Mouse (Mus musculus) myocyte (in vitro differentiated cells): ENCODE measurements around the gene H2afy. TPM values are rescaled to one million over a fixed set of nuclear protein-coding genes. Genes with fewer than 3 reads are reported as not detected.

Experiments used
- H3K27me3 ChIP-seq: one replicate; pipeline ENCODE4 v1.6.1; 2011; ENCODE audit not compliant: control insufficient read depth, insufficient read depth, insufficient read length
- H3K36me3 ChIP-seq: one replicate; pipeline ENCODE4 v1.6.1; 2011; ENCODE audit not compliant: control insufficient read depth, insufficient read depth
- H3K4me2 ChIP-seq: one replicate; pipeline ENCODE4 v1.6.1; 2011; ENCODE audit warnings: low read depth, control low read depth
- H3K4me3 ChIP-seq: one replicate; pipeline ENCODE4 v1.5.1; 2011; ENCODE audit warnings: mild to moderate bottlenecking, control low read depth, moderate library complexity
- H3K79me2 ChIP-seq: one replicate; pipeline ENCODE4 v1.6.1; 2011; ENCODE audit not compliant: control insufficient read depth, insufficient read depth
- H3ac ChIP-seq: one replicate; pipeline ENCODE4 v1.6.1; 2011; ENCODE audit not compliant: control insufficient read depth, insufficient read length
- CEBPB ChIP-seq: IDR thresholded peaks from 2 replicates; pipeline ENCODE4 v1.6.1; 2011; ENCODE audit warnings: mild to moderate bottlenecking, moderate library complexity; ENCODE audit not compliant: poor library complexity, insufficient read depth, severe bottlenecking
- E2F4 ChIP-seq: IDR thresholded peaks from one replicate; pipeline ENCODE4 v1.6.1; 2011; ENCODE audit warnings: mild to moderate bottlenecking, control low read depth, moderate library complexity; ENCODE audit not compliant: insufficient read depth
- MAX ChIP-seq: IDR thresholded peaks from one replicate; pipeline ENCODE4 v1.6.1; 2011; ENCODE audit warnings: low read depth, mild to moderate bottlenecking, control low read depth
- MYOD1 ChIP-seq, 3 experiments: IDR thresholded peaks; one replicate each; pipeline ENCODE4 v1.6.1; 2011; ENCODE audit warnings: control low read depth in 2 of 3, low read depth in 2 of 3, mild to moderate bottlenecking in 2 of 3, moderate library complexity in 1 of 3; ENCODE audit not compliant: insufficient read length in 2 of 3, control insufficient read depth in 1 of 3
- MYOG ChIP-seq, 3 experiments: IDR thresholded peaks; one replicate each; pipeline ENCODE4 v1.6.1; 2011; ENCODE audit warnings: control low read depth in 2 of 3, low read depth in 2 of 3, mild to moderate bottlenecking in 2 of 3; ENCODE audit not compliant: insufficient read length in 2 of 3, control insufficient read depth in 1 of 3, insufficient read depth in 1 of 3
- POLR2A ChIP-seq: IDR thresholded peaks from one replicate; pipeline ENCODE4 v1.6.1; 2011; ENCODE audit warnings: low read depth, mild to moderate bottlenecking, control low read depth, moderate library complexity; ENCODE audit not compliant: insufficient read length
- POLR2AphosphoS2 ChIP-seq: IDR thresholded peaks from one replicate; pipeline ENCODE4 v1.6.1; 2011; ENCODE audit warnings: low read depth, control low read depth; ENCODE audit not compliant: insufficient read length
- REST ChIP-seq: IDR thresholded peaks from one replicate; pipeline ENCODE4 v1.6.1; 2011; ENCODE audit warnings: mild to moderate bottlenecking, control low read depth, moderate library complexity; ENCODE audit not compliant: insufficient read depth, insufficient read length
- SRF ChIP-seq: IDR thresholded peaks from one replicate; pipeline ENCODE4 v1.6.1; 2011; ENCODE audit warnings: low read depth; ENCODE audit not compliant: control insufficient read depth, insufficient read length
- TCF12 ChIP-seq: IDR thresholded peaks from one replicate; pipeline ENCODE4 v1.6.1; 2011; ENCODE audit warnings: mild to moderate bottlenecking, control low read depth; ENCODE audit not compliant: poor library complexity, insufficient read depth, severe bottlenecking
- TCF3 ChIP-seq: IDR thresholded peaks from one replicate; pipeline ENCODE4 v1.6.1; 2011; ENCODE audit warnings: low read depth, control low read depth; ENCODE audit not compliant: insufficient read length
- USF1 ChIP-seq: IDR thresholded peaks from one replicate; pipeline ENCODE4 v1.6.1; 2011; ENCODE audit warnings: low read depth, mild to moderate bottlenecking, control low read depth, moderate library complexity
- polyA plus RNA-seq: library from polyadenylated mRNA; unstranded; fragments of >200 nt; fragmentation: generic; extraction: Trizol; gene quantifications from one replicate; pipeline ENCODE4 v1.2.1, GENCODE M21; 2012; ENCODE audit warnings: missing spikeins

The H2afy gene
- 62.8 TPM for polyA plus RNA-seq

DNA sequence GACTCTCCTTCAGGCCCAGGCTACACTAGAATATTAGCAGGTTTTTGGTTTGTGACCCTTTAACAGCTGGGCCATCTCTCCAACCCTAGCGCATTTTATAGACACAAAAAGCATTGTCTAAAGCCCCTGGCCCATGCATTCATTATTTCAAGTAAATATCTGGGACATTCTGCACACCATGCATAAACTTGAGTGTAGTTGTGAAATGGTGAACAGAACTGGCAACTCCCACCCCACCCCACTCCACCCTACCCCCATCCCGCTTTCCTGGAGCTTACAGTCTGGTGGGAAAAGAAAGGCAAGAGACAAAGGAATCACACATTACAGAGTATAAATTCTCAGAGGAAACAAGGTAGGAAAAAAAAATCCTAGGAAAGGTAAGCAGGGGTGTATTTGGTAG, at the start of gene H2afy:
Gene H2afy (minus strand): TSS at position 162 of the 400 bp plus-strand sequence.
- Histone ChIP-seq H3K36me3 (peaks cover 6% of the 10 kb centered on the region), H3K4me2 (peak within 1 kb of the TSS; percentile 97), H3K4me3 (peak within 1 kb of the TSS; percentile 38), H3K79me2 (peaks cover 45% of the 10 kb centered on the region), H3K27me3 (no peaks in the 10 kb centered on the region), H3ac (peak within 1 kb of the TSS; percentile 84)
- no peak for TF ChIP-seq TCF12
- no peak for TF ChIP-seq SRF
- TF ChIP-seq REST, result no peak
- TF ChIP-seq MAX, result no peak
- no peak for TF ChIP-seq MYOD1 (IDR thresholded peaks at IDR 0.05; ENCODE audit: control insufficient read depth in 1 of 3, insufficient read length in 2 of 3, low read depth in 2 of 3)
- no peak for TF ChIP-seq E2F4
- no peak for TF ChIP-seq TCF3
- no peak for TF ChIP-seq MYOG (IDR thresholded peaks at IDR 0.05; ENCODE audit: control insufficient read depth in 1 of 3, insufficient read depth in 1 of 3, insufficient read length in 2 of 3, low read depth in 2 of 3)
- TF ChIP-seq USF1, result no peak
- no peak for TF ChIP-seq POLR2AphosphoS2
- TF ChIP-seq POLR2A, result no peak
- no peak for TF ChIP-seq CEBPB

DNA sequence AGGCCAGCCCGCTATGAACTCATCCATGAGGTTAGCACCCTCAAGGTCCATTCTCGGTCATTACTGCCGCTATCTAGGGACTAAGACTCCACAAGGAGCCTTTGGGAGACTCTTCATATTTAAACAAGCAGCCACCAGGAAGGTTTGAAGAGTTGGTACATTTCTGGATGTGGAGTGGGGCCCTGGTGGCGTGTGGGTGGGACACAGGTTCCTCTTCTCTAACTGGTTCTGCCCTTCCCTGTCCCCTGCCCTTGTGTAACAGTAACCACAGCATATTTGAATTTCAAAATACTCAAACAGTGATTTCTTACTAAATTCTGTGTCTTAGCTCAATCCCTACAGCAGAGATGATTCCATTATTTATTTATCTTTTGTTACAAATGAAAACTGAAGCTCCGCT, 47.5 kb upstream of the H2afy start:
- H3ac ChIP-seq, result no peak overlapping the region
- H3K79me2 ChIP-seq, result no peaks in the 10 kb centered on the region
- no peaks in the 10 kb centered on the region for H3K27me3 ChIP-seq
- H3K4me2 ChIP-seq, result no peak overlapping the region
- H3K4me3 ChIP-seq, result no peak overlapping the region
- TF ChIP-seq POLR2AphosphoS2 (no peak), USF1 (no peak), REST (no peak), TCF12 (no peak), SRF (no peak), MYOG (IDR thresholded peaks at IDR 0.05; ENCODE audit: control insufficient read depth in 1 of 3, insufficient read depth in 1 of 3, insufficient read length in 2 of 3, low read depth in 2 of 3) (no peak), CEBPB (no peak), MYOD1 (IDR thresholded peaks at IDR 0.05; ENCODE audit: control insufficient read depth in 1 of 3, insufficient read length in 2 of 3, low read depth in 2 of 3) (no peak), MAX (no peak), POLR2A (no peak), E2F4 (no peak), TCF3 (no peak)
- H3K36me3 ChIP-seq, result no peaks in the 10 kb centered on the region

DNA sequence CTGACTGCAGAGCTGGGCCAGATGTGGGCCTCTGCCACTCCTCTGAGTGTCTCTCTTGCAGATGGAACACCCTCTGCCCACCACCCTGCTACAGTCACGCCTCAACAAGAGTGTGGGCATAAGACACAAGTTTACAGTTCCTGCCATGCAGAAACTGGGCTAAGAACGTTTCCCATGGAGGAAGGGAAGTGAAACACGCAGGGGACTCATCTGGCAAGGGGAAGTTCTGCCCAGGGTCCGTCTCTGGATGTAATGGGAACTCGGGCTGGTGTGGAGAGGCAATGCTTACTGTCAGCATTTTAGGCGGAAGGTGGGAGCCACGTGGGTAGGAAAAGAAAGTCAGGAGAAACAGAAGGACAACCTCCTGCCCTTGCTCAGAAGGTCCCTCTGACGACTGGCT, 45.3 kb upstream of the H2afy start:
- H3K36me3 ChIP-seq, result no peaks in the 10 kb centered on the region
- H3K79me2 ChIP-seq, result no peaks in the 10 kb centered on the region
- H3ac ChIP-seq, result no peak overlapping the region
- peaks cover 2% of the 10 kb centered on the region for H3K27me3 ChIP-seq
- H3K4me3 ChIP-seq, result no peak overlapping the region
- no peak for TF ChIP-seq TCF12
- no peak for TF ChIP-seq TCF3
- no peak for TF ChIP-seq MAX
- TF ChIP-seq REST, result no peak
- H3K4me2 ChIP-seq, result no peak overlapping the region

DNA sequence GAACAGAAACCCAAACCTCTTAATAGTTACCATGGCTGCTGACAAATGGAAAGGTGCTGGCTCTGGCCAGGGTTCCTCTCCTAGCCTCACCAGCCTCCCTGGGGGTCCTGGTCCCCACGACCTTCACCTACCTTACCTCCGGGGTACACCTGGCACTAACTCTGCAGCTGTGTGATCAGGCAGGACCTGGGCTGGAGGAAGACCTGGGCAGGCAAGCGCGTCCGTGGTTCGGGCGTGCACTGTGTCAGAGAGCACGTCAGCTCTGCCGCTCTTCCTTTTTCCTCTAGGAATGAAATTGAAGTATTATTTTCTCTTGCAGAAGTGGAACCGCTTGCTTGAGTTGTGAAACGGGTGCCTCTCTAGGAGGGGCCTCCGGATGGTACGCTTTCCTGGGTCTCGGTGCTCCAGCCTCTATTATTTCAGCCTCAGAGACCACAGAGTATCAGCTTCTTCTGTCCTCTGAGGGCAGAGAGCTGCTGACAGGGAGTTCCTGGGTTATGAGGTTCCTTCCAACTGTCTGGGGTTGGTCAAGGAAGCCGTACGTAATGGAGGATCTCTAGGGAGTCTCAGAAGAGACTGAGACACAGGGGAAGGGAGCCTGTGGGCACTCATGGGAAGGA, 42.4 kb upstream of the H2afy start, which contains the start of gene Tifab:
Gene Tifab (minus strand): TSS at position 470 of the 620 bp plus-strand sequence.
- no peak within 1 kb of the TSS for H3K4me2 ChIP-seq
- H3K79me2 ChIP-seq, result no peaks in the 10 kb centered on the region
- no peak within 1 kb of the TSS for H3K4me3 ChIP-seq
- H3ac ChIP-seq, result no peak within 1 kb of the TSS
- TF ChIP-seq TCF3, result no peak
- peaks cover 16% of the 10 kb centered on the region for H3K27me3 ChIP-seq
- H3K36me3 ChIP-seq, result no peaks in the 10 kb centered on the region

DNA sequence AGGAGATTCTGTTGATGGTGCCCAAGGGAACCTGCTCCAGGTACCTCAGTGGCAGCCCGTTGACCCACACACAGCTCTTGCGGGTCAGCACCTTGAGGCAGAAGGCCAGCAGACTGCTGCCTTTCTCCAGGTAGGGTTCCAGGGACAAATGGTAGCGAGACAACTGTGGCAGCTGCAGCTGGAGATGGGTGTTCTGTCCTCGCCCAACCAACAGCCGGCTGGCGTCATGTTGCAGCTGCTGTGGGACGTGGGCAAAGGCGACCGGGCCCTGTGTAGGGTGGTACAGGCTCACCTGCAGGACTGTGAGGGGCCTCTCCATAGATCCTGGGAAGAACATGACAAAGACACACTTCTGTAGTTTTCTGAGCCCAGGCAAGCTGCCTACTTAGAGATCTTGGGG, 40.1 kb upstream of the H2afy start:
- TF ChIP-seq POLR2AphosphoS2 (no peak), MYOG (IDR thresholded peaks at IDR 0.05; ENCODE audit: control insufficient read depth in 1 of 3, insufficient read depth in 1 of 3, insufficient read length in 2 of 3, low read depth in 2 of 3) (peak in 2 of 3 experiments; percentile 82 to 83), MYOD1 (IDR thresholded peaks at IDR 0.05; ENCODE audit: control insufficient read depth in 1 of 3, insufficient read length in 2 of 3, low read depth in 2 of 3) (peak in 1 of 3 experiments; percentile 62), SRF (no peak), MAX (no peak), TCF3 (peak; percentile 63)
- Histone ChIP-seq H3ac (no peak overlapping the region), H3K4me3 (no peak overlapping the region), H3K4me2 (no peak overlapping the region), H3K27me3 (peaks cover 36% of the 10 kb centered on the region), H3K79me2 (no peaks in the 10 kb centered on the region), H3K36me3 (no peaks in the 10 kb centered on the region)
